Mouse (Mus musculus): ENCODE measurements at regions not wholly inside any gene's neighbourhood (a gene's known extent, or its start where the extent isn't known, plus 50 kb on each side); places are given as distances from the start of the nearest gene placed in this dataset.

GRCm38 (mm10) chr11:63508727-63509126 lies 379.9 kb downstream of the Pmp22 start:
- Histone ChIP-seq H3K4me1 (ENCODE audit: control insufficient read depth, insufficient read depth, low read length) (no peaks in the 10 kb centered on the region), H3K9me3 (ENCODE audit: control insufficient read depth, low read length) (0 out of 2 replicates have a peak, but pooled peaks cover 4% of the 10 kb centered on the region), H3K27ac (replicated peaks; ENCODE audit: low read depth, low read length) (no peak overlapping the region), H3K36me3 (ENCODE audit: control insufficient read depth, insufficient read depth, low read length) (no peaks in the 10 kb centered on the region), H3K27me3 (ENCODE audit: control insufficient read depth, insufficient read depth, low read length) (no peaks in the 10 kb centered on the region), H3K9ac (ENCODE audit: low read depth, low read length, severe bottlenecking) (no peak overlapping the region), H3K4me3 (replicated peaks; ENCODE audit: low read length) (no peak overlapping the region), H3K4me2 (replicated peaks; ENCODE audit: low read depth, low read length, severe bottlenecking) (no peak overlapping the region)
- DNase-seq (ENCODE audit: low spot score) (no peak), ATAC-seq (ENCODE audit: low FRiP score, low read depth) (no peak)
- 73% methylated on average over 2 of the region's 2 CpGs for WGBS
- TF ChIP-seq POLR2A (IDR thresholded peaks at IDR 0.05; ENCODE audit: borderline replicate concordance, extremely low read depth, insufficient read depth, insufficient read length) = no peak

- DNase-seq (ENCODE audit: low spot score) (no peak), ATAC-seq (ENCODE audit: low FRiP score, low read depth) (no peak)
- no peaks in the 10 kb centered on the region for H3K27me3 ChIP-seq (ENCODE audit: control insufficient read depth, insufficient read depth, low read length)
- no peak overlapping the region for H3K4me2 ChIP-seq (replicated peaks; ENCODE audit: low read depth, low read length, severe bottlenecking)
- H3K4me3 ChIP-seq (replicated peaks; ENCODE audit: low read length) = no peak overlapping the region
- no peak overlapping the region for H3K9ac ChIP-seq (ENCODE audit: low read depth, low read length, severe bottlenecking)
- H3K27ac ChIP-seq (replicated peaks; ENCODE audit: low read depth, low read length) = no peak overlapping the region
- no peaks in the 10 kb centered on the region for H3K4me1 ChIP-seq (ENCODE audit: control insufficient read depth, insufficient read depth, low read length)
- WGBS = 89% methylated on average over 7 of the region's 7 CpGs
- H3K36me3 ChIP-seq (ENCODE audit: control insufficient read depth, insufficient read depth, low read length) = no peaks in the 10 kb centered on the region
- TF ChIP-seq POLR2A (IDR thresholded peaks at IDR 0.05; ENCODE audit: borderline replicate concordance, extremely low read depth, insufficient read depth, insufficient read length) = no peak
- H3K9me3 ChIP-seq (ENCODE audit: control insufficient read depth, low read length) = 0 out of 2 replicates have a peak, but pooled peaks cover 4% of the 10 kb centered on the region
These were observed 381.8 kb downstream of the Pmp22 start for GRCm38 (mm10) chr11:63510611-63511010.

- H3K27me3 ChIP-seq (ENCODE audit: control insufficient read depth, insufficient read depth, low read length) = no peaks in the 10 kb centered on the region
- no peak for DNase-seq (ENCODE audit: low spot score)
- TF ChIP-seq POLR2A (IDR thresholded peaks at IDR 0.05; ENCODE audit: borderline replicate concordance, extremely low read depth, insufficient read depth, insufficient read length) = no peak
- H3K36me3 ChIP-seq (ENCODE audit: control insufficient read depth, insufficient read depth, low read length) = no peaks in the 10 kb centered on the region
- ATAC-seq (ENCODE audit: low FRiP score, low read depth) = no peak
- no peak overlapping the region for H3K4me2 ChIP-seq (replicated peaks; ENCODE audit: low read depth, low read length, severe bottlenecking)
- peaks cover 9% of the 10 kb centered on the region for H3K4me1 ChIP-seq (ENCODE audit: control insufficient read depth, insufficient read depth, low read length)
- no peak overlapping the region for H3K4me3 ChIP-seq (replicated peaks; ENCODE audit: low read length)
- H3K9me3 ChIP-seq (ENCODE audit: control insufficient read depth, low read length) = 0 out of 2 replicates have a peak, but pooled peaks cover 4% of the 10 kb centered on the region
- no peak overlapping the region for H3K27ac ChIP-seq (replicated peaks; ENCODE audit: low read depth, low read length)
- no peak overlapping the region for H3K9ac ChIP-seq (ENCODE audit: low read depth, low read length, severe bottlenecking)
- WGBS = 87% methylated on average over 3 of the region's 3 CpGs
These were observed 385.8 kb downstream of the Pmp22 start for GRCm38 (mm10) chr11:63514615-63515014.

- no peak overlapping the region for H3K4me2 ChIP-seq (replicated peaks; ENCODE audit: low read depth, low read length, severe bottlenecking)
- H3K4me1 ChIP-seq (ENCODE audit: control insufficient read depth, insufficient read depth, low read length) = peaks cover 9% of the 10 kb centered on the region
- no peak overlapping the region; the same call in 1 of the 2 replicates for H3K27ac ChIP-seq (replicated peaks; ENCODE audit: low read depth, low read length)
- ATAC-seq (ENCODE audit: low FRiP score, low read depth) (peak; percentile 65; the same call in 1 of the 2 replicates), DNase-seq (ENCODE audit: low spot score) (peak; percentile 66)
- H3K4me3 ChIP-seq (replicated peaks; ENCODE audit: low read length) = no peak overlapping the region
- 31% methylated on average over 6 of the region's 6 CpGs for WGBS
- no peaks in the 10 kb centered on the region for H3K9me3 ChIP-seq (ENCODE audit: control insufficient read depth, low read length)
- TF ChIP-seq POLR2A (IDR thresholded peaks at IDR 0.05; ENCODE audit: borderline replicate concordance, extremely low read depth, insufficient read depth, insufficient read length) = no peak
- no peaks in the 10 kb centered on the region for H3K36me3 ChIP-seq (ENCODE audit: control insufficient read depth, insufficient read depth, low read length)
- no peaks in the 10 kb centered on the region for H3K27me3 ChIP-seq (ENCODE audit: control insufficient read depth, insufficient read depth, low read length)
- no peak overlapping the region for H3K9ac ChIP-seq (ENCODE audit: low read depth, low read length, severe bottlenecking)
These were observed 390.1 kb downstream of the Pmp22 start for GRCm38 (mm10) chr11:63518847-63519246.

DNA sequence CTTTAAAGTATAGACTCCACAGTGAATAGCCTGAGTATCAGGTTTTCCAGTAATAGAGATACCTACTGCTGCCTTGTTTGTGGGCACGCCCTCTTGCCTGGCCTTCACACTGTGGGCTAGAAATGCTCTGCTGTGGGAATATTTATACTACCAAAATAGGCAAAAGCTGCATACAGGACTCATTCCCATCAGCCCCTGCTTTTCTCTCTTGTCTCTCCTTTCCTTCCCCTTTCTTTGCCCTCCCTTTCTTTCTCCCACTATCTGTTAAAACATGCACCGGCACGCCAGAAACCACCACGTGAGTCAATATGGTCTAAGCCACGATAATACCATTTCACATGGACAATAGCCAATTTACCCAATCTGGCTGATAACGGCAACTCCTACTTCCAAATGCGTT lies 395.5 kb downstream of the Pmp22 start:
- Histone ChIP-seq H3K4me3 (replicated peaks; ENCODE audit: low read length) (no peak overlapping the region), H3K27me3 (ENCODE audit: control insufficient read depth, insufficient read depth, low read length) (no peaks in the 10 kb centered on the region), H3K9ac (ENCODE audit: low read depth, low read length, severe bottlenecking) (no peak overlapping the region), H3K36me3 (ENCODE audit: control insufficient read depth, insufficient read depth, low read length) (no peaks in the 10 kb centered on the region), H3K27ac (replicated peaks; ENCODE audit: low read depth, low read length) (no peak overlapping the region), H3K4me2 (replicated peaks; ENCODE audit: low read depth, low read length, severe bottlenecking) (no peak overlapping the region), H3K9me3 (ENCODE audit: control insufficient read depth, low read length) (no peaks in the 10 kb centered on the region), H3K4me1 (ENCODE audit: control insufficient read depth, insufficient read depth, low read length) (peaks cover 5% of the 10 kb centered on the region; the same call in 1 of the 2 replicates)
- WGBS = 83% methylated on average over 7 of the region's 7 CpGs
- DNase-seq (ENCODE audit: low spot score) (no peak), ATAC-seq (ENCODE audit: low FRiP score, low read depth) (no peak)
- TF ChIP-seq POLR2A (IDR thresholded peaks at IDR 0.05; ENCODE audit: borderline replicate concordance, extremely low read depth, insufficient read depth, insufficient read length) = no peak

- no peak for TF ChIP-seq POLR2A (IDR thresholded peaks at IDR 0.05; ENCODE audit: borderline replicate concordance, extremely low read depth, insufficient read depth, insufficient read length)
- H3K27me3 ChIP-seq (ENCODE audit: control insufficient read depth, insufficient read depth, low read length) = no peaks in the 10 kb centered on the region
These were observed 396.6 kb downstream of the Pmp22 start for GRCm38 (mm10) chr11:63525431-63525830.

More at GRCm38 (mm10) chr11:63525431-63525830, 396.6 kb downstream of the Pmp22 start:
- Histone ChIP-seq H3K4me2 (replicated peaks; ENCODE audit: low read depth, low read length, severe bottlenecking) (no peak overlapping the region), H3K9ac (ENCODE audit: low read depth, low read length, severe bottlenecking) (no peak overlapping the region), H3K9me3 (ENCODE audit: control insufficient read depth, low read length) (no peaks in the 10 kb centered on the region), H3K36me3 (ENCODE audit: control insufficient read depth, insufficient read depth, low read length) (no peaks in the 10 kb centered on the region), H3K4me3 (replicated peaks; ENCODE audit: low read length) (no peak overlapping the region), H3K4me1 (ENCODE audit: control insufficient read depth, insufficient read depth, low read length) (peaks cover 5% of the 10 kb centered on the region; the same call in 1 of the 2 replicates), H3K27ac (replicated peaks; ENCODE audit: low read depth, low read length) (no peak overlapping the region)
- 58% methylated on average over 12 of the region's 12 CpGs for WGBS
- DNase-seq (ENCODE audit: low spot score) = no peak
- ATAC-seq (ENCODE audit: low FRiP score, low read depth) = no peak

Data from limb, embryonic 14.5 days (tissue).